Mouse (Mus musculus): ENCODE data around the gene Patz1. TPM values are rescaled to one million over a fixed set of nuclear protein-coding genes. Genes with fewer than 3 reads are reported as not detected.

Gene Patz1
- polyA plus RNA-seq, 1 experiment, result 36.3 TPM

GRCm38 (mm10) chr11:3352131-3352530 is 63.5 kb downstream of the Patz1 start:
- Histone ChIP-seq H3K36me3 (ENCODE audit: control insufficient read depth, insufficient read depth, low read length) (no peaks in the 10 kb centered on the region), H3K4me3 (ENCODE audit: insufficient read depth, low read depth, low read length) (no peak overlapping the region), H3K27me3 (replicated peaks; ENCODE audit: control insufficient read depth, insufficient read depth, low read length) (no peaks in the 10 kb centered on the region), H3K4me1 (ENCODE audit: control insufficient read depth, insufficient read depth, low read length) (no peaks in the 10 kb centered on the region), H3K27ac (ENCODE audit: insufficient read depth, low read depth, low read length) (no peak overlapping the region)
- TF ChIP-seq POLR2A (IDR thresholded peaks at IDR 0.05; ENCODE audit: low read depth, low read length) (no peak), CTCF (conservative IDR thresholded peaks at IDR 0.05; ENCODE audit: insufficient read depth, insufficient read length, low read depth, low read length) (no peak)
- DNase-seq, result no peak
- 93% methylated on average over 9 of the region's 9 CpGs for WGBS

DNA sequence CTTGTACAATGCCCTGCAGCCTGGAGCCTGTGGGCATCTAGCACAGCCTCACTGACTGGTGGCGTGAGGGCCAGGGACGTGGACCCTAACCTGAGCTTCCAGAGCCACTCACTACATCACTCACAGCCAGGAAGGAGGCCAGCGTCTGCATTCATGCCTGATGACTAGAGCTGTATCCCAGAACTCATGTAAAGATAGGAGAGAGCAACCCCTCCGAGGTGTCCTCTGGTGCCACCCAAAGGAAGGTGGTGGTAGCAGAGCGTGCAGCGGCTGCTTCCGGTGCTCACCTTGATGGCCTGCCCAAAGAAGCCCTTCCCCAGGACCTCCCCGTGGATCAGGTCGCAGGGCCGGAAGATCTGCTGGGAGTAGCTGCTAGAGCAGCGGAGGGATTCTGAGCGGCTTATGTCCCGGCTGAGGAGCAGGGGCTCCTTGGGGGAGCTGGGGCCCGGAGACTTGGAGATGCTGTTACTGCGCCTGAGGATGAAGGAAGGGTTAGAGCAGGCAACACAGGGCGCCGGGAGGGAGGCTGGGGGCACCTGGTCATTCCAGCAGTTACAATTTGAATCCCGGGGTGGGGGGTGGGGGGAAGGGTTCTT is 64.4 kb downstream of the Patz1 start:
- H3K4me1 ChIP-seq (ENCODE audit: control insufficient read depth, insufficient read depth, low read length), result no peaks in the 10 kb centered on the region
- no peak for TF ChIP-seq POLR2A (IDR thresholded peaks at IDR 0.05; ENCODE audit: low read depth, low read length)
- peak; percentile 40; the same call in 1 of the 2 replicates for TF ChIP-seq CTCF (conservative IDR thresholded peaks at IDR 0.05; ENCODE audit: insufficient read depth, insufficient read length, low read depth, low read length)
- H3K27ac ChIP-seq (ENCODE audit: insufficient read depth, low read depth, low read length), result no peak overlapping the region
- H3K27me3 ChIP-seq (replicated peaks; ENCODE audit: control insufficient read depth, insufficient read depth, low read length), result no peaks in the 10 kb centered on the region
- H3K36me3 ChIP-seq (ENCODE audit: control insufficient read depth, insufficient read depth, low read length), result no peaks in the 10 kb centered on the region
- 65% methylated on average over 18 of the region's 18 CpGs for WGBS
- DNase-seq, result no peak
- H3K4me3 ChIP-seq (ENCODE audit: insufficient read depth, low read depth, low read length), result no peak overlapping the region

Other genes starting within 250 kb of the Patz1 start
- 17.3 and 19.4 TPM in 2 replicates for gene Sfi1, start 95.4 kb upstream of the Patz1 start, polyA plus RNA-seq (2012; rRNA removed)
- 32.0 and 32.8 TPM in 2 replicates for gene Eif4enif1, start 86.5 kb upstream of the Patz1 start, polyA plus RNA-seq (2012; rRNA removed)
- 25.4 and 28.4 TPM in 2 replicates for gene Drg1, start 22.5 kb upstream of the Patz1 start, polyA plus RNA-seq (2012; rRNA removed)
- gene Pik3ip1, start 41.5 kb downstream of the Patz1 start, polyA plus RNA-seq (2012; rRNA removed), result 8.5 and 12.6 TPM in 2 replicates
- 41.3 and 48.7 TPM in 2 replicates for gene Limk2, start 120.3 kb downstream of the Patz1 start, polyA plus RNA-seq (2012; rRNA removed)
- gene Rnf185, start 163.5 kb downstream of the Patz1 start, polyA plus RNA-seq (2012; rRNA removed), result 48.9 and 49.4 TPM in 2 replicates
- 0.19 and 0.27 TPM in 2 replicates for gene Pla2g3, start 199.4 kb downstream of the Patz1 start, polyA plus RNA-seq (2012; rRNA removed)
- 24.0 and 28.0 TPM in 2 replicates for gene Inpp5j, start 215.9 kb downstream of the Patz1 start, polyA plus RNA-seq (2012; rRNA removed)
- 136 and 163 TPM in 2 replicates for gene Selenom, start 225.8 kb downstream of the Patz1 start, polyA plus RNA-seq (2012; rRNA removed)

Data from kidney, adult 2 months (tissue).